Mouse (Mus musculus): ENCODE results near the gene Rpl3l. TPM values are rescaled to one million over a fixed set of nuclear protein-coding genes. Genes with fewer than 3 reads are reported as not detected.
A peak's percentile ranks its signal among the peaks of the same experiment; 100 is the strongest.

Gene Rpl3l
- total RNA-seq, 2 experiments from 2014 or later, result 0.20 TPM; not detected in 1

GRCm38 (mm10) chr17:24738238-24738637 is 10.6 kb downstream of the Rpl3l start:
- no peak for DNase-seq (ENCODE audit: extremely low spot score in 1 of 2, low spot score in 1 of 2)

- DNase-seq (ENCODE audit: extremely low spot score in 1 of 2, low spot score in 1 of 2), result no peak
These were observed 12.3 kb downstream of the Rpl3l start for GRCm38 (mm10) chr17:24739926-24740325.

GRCm38 (mm10) chr17:24742307-24742706 is 14.7 kb downstream of the Rpl3l start:
- DNase-seq (ENCODE audit: extremely low spot score in 1 of 2, low spot score in 1 of 2), result no peak

- no peak for DNase-seq (ENCODE audit: extremely low spot score in 1 of 2, low spot score in 1 of 2)
These were observed 16.3 kb downstream of the Rpl3l start for GRCm38 (mm10) chr17:24743896-24744295.

GRCm38 (mm10) chr17:24744381-24744780 is 16.8 kb downstream of the Rpl3l start:
- no peak for DNase-seq (ENCODE audit: extremely low spot score in 1 of 2, low spot score in 1 of 2)

GRCm38 (mm10) chr17:24745526-24746497 is 18.2 kb downstream of the Rpl3l start:
- DNase-seq (ENCODE audit: extremely low spot score in 1 of 2, low spot score in 1 of 2), result peak; percentile 70 to 93

GRCm38 (mm10) chr17:24746986-24747385 is 19.4 kb downstream of the Rpl3l start:
- DNase-seq (ENCODE audit: extremely low spot score in 1 of 2, low spot score in 1 of 2), result no peak

- no peak for DNase-seq (ENCODE audit: extremely low spot score in 1 of 2, low spot score in 1 of 2)
These were observed 23.9 kb downstream of the Rpl3l start for GRCm38 (mm10) chr17:24751528-24751927.

- DNase-seq (ENCODE audit: extremely low spot score in 1 of 2, low spot score in 1 of 2), result no peak
These were observed 25.1 kb downstream of the Rpl3l start, which contains the start of gene Hs3st6 for GRCm38 (mm10) chr17:24752415-24753394. Gene Hs3st6 (plus strand): TSS chr17:24752988.

- DNase-seq (ENCODE audit: extremely low spot score in 1 of 2, low spot score in 1 of 2), result no peak
These were observed 29.8 kb downstream of the Rpl3l start for GRCm38 (mm10) chr17:24757394-24757793.

GRCm38 (mm10) chr17:24761121-24761520 is 33.5 kb downstream of the Rpl3l start:
- DNase-seq (ENCODE audit: extremely low spot score in 1 of 2, low spot score in 1 of 2), result no peak

GRCm38 (mm10) chr17:24765016-24765905 is 37.6 kb downstream of the Rpl3l start:
- no peak for DNase-seq (ENCODE audit: extremely low spot score in 1 of 2, low spot score in 1 of 2)

- no peak for DNase-seq (ENCODE audit: extremely low spot score in 1 of 2, low spot score in 1 of 2)
These were observed 38.8 kb downstream of the Rpl3l start for GRCm38 (mm10) chr17:24766266-24766875.

GRCm38 (mm10) chr17:24769146-24769545 is 41.5 kb downstream of the Rpl3l start:
- no peak for DNase-seq (ENCODE audit: extremely low spot score in 1 of 2, low spot score in 1 of 2)

- DNase-seq (ENCODE audit: extremely low spot score in 1 of 2, low spot score in 1 of 2), result no peak
These were observed 45.6 kb downstream of the Rpl3l start for GRCm38 (mm10) chr17:24773241-24773640.

GRCm38 (mm10) chr17:24775173-24775572 is 47.6 kb downstream of the Rpl3l start:
- no peak for DNase-seq (ENCODE audit: extremely low spot score in 1 of 2, low spot score in 1 of 2)

GRCm38 (mm10) chr17:24777073-24777472 is 49.5 kb downstream of the Rpl3l start:
- DNase-seq (ENCODE audit: extremely low spot score in 1 of 2, low spot score in 1 of 2), result no peak

- DNase-seq (ENCODE audit: extremely low spot score in 1 of 2, low spot score in 1 of 2), result no peak
These were observed 53.2 kb downstream of the Rpl3l start for GRCm38 (mm10) chr17:24780821-24781220.

Measured in layer of hippocampus, postnatal 25 days (tissue).